Mouse (Mus musculus) brain, embryonic 14.5 days (tissue): Measurements from ENCODE around the gene Olfr1023. TPM values are rescaled to one million over a fixed set of nuclear protein-coding genes. Genes with fewer than 3 reads are reported as not detected.

ENCODE experiments used
- DNase-seq: peaks from one replicate; pipeline ENCODE4 v3.0.0-alpha.2; 2011; ENCODE audit warnings: low read depth
- CTCF ChIP-seq: fragments of 200-500 bp; IDR thresholded peaks from 2 replicates; pipeline ENCODE4 v1.5.1; 2012; ENCODE audit warnings: inconsistent platforms, mild to moderate bottlenecking, moderate library complexity, borderline replicate concordance; ENCODE audit not compliant: insufficient read depth, insufficient read length; ENCODE audit errors: extremely low read depth
- POLR2A ChIP-seq: fragments of 200-500 bp; IDR thresholded peaks from 2 replicates; pipeline ENCODE4 v1.6.1; 2012; ENCODE audit warnings: mild to moderate bottlenecking, inconsistent platforms, borderline replicate concordance; ENCODE audit not compliant: poor library complexity, insufficient read depth, insufficient read length, severe bottlenecking; ENCODE audit errors: extremely low read depth
- polyA plus RNA-seq: library from polyadenylated mRNA; depleted of rRNA; stranded (reverse); fragments of >200 nt; gene quantifications from 2 replicates; pipeline ENCODE4 v1.2.3, GENCODE M21; 2012; rRNA removed

Olfr1023 gene
- not detected in 2 replicates for polyA plus RNA-seq

DNA sequence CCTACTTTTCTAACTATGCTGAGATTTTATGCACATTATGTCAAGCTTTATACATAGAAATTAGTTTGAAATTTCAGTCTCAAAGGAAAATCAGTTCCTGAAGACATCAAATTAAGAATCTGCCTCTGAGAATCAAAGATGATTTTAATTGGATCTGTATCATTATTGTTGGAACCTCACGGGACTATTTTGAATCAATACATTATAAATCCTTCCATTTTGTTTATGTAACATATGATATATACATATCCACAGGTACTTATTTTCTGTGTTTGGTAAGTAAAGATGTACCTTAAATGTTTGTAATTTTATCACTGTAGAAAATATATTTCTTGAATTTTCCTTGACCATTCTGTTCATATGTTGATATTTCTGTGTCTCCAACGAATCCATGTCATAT lies at the start of gene Olfr1023:
Gene Olfr1023 (plus strand): TSS at position 301 of the 400 bp plus-strand sequence.
- no peak for TF ChIP-seq POLR2A
- no peak for TF ChIP-seq CTCF
- no peak for DNase-seq

GRCm38 (mm10) chr2:85845383-85845782 lies 40.1 kb upstream of the Olfr1023 start, which contains the start of gene Olfr1019:
Olfr1019 (minus strand) TSS chr2:85845483.
- TF ChIP-seq CTCF: no peak
- no peak for TF ChIP-seq POLR2A
- no peak for DNase-seq

GRCm38 (mm10) chr2:85846730-85847129 lies 38.7 kb upstream of the Olfr1023 start, which contains the start of gene Olfr1020:
Olfr1020 (plus strand) TSS chr2:85847030.
- no peak for DNase-seq
- TF ChIP-seq POLR2A (no peak), CTCF (no peak)

- no peak for TF ChIP-seq POLR2A
- TF ChIP-seq CTCF: no peak
- DNase-seq: no peak
Measured at GRCm38 (mm10) chr2:85868294-85868693, 17.1 kb upstream of the Olfr1023 start, which contains the start of gene Olfr1022. Olfr1022 (plus strand) TSS chr2:85868594.

- DNase-seq: no peak
- TF ChIP-seq CTCF (no peak), POLR2A (no peak)
Measured at GRCm38 (mm10) chr2:85904952-85905351, 19.5 kb downstream of the Olfr1023 start, which contains the start of gene Olfr1024. Olfr1024 (minus strand) TSS chr2:85905052.

DNA sequence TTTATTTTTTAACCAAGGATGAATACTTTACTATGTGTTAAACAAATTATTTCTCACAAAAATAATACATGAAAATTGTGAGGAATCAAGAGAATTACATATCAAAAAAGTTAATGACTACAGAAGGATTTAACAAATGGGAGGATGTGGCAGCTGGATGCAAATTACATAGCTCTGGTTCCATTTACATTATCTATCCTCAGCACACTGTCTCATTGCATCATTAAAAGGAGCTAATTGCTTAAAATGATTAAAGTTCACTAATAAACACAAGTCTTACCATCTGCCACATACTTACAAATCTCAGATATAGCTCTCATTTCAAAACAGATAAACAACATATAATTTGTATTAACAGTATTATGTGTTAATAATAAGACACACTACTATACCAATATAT lies 27.8 kb downstream of the Olfr1023 start:
- TF ChIP-seq POLR2A (no peak), CTCF (no peak)
- DNase-seq: peak; percentile 34

DNA sequence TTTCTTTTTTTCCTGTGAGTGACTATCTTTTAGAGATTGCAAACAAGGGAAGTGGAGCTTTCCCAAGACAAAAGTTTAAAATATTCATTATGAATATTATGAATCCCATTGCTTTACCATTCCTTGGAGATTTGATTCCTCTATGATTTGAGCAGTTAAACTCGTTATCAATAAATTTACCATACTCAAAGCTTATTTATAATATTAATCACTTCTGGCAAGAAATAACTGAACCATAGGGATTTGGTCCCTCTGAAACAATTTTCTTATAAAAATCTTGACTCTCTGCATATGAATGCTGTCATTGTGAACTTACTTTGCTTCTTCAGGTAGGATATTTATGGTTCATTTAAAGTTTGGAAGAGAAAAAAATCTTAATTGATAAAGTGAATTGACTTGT lies 29.5 kb downstream of the Olfr1023 start, which contains the start of gene Olfr1025-ps1:
Gene Olfr1025-ps1 (plus strand): TSS at position 301 of the 400 bp plus-strand sequence.
- no peak for DNase-seq
- TF ChIP-seq POLR2A (no peak), CTCF (no peak)

GRCm38 (mm10) chr2:85921258-85921657 lies 35.8 kb downstream of the Olfr1023 start, which contains the start of gene Olfr1026:
Olfr1026 (plus strand) TSS chr2:85921558.
- DNase-seq: no peak
- TF ChIP-seq POLR2A: no peak
- no peak for TF ChIP-seq CTCF

Other genes with a start within 250 kb of the Olfr1023 start
- not detected in 2 replicates for gene Olfr1002, start 234.9 kb upstream of the Olfr1023 start, polyA plus RNA-seq
- gene Olfr154, start 221.2 kb upstream of the Olfr1023 start, polyA plus RNA-seq: not detected in 2 replicates
- gene Olfr1006, start 206.9 kb upstream of the Olfr1023 start, polyA plus RNA-seq: not detected in 2 replicates
- not detected in 2 replicates for gene Olfr1008, start 196.2 kb upstream of the Olfr1023 start, polyA plus RNA-seq
- not detected in 2 replicates for gene Olfr1009, start 170.2 kb upstream of the Olfr1023 start, polyA plus RNA-seq
- gene Olfr1012, start 122.9 kb upstream of the Olfr1023 start, polyA plus RNA-seq: not detected in 2 replicates
- not detected in 2 replicates for gene Olfr1013, start 118.5 kb upstream of the Olfr1023 start, polyA plus RNA-seq
- gene Olfr1014, start 112.9 kb upstream of the Olfr1023 start, polyA plus RNA-seq: not detected in 2 replicates
- not detected in 2 replicates for gene Olfr1015, start 103.6 kb upstream of the Olfr1023 start, polyA plus RNA-seq
- not detected in 2 replicates for gene Olfr1016, start 83.1 kb upstream of the Olfr1023 start, polyA plus RNA-seq
- not detected in 2 replicates for gene Olfr1018, start 67.2 kb upstream of the Olfr1023 start, polyA plus RNA-seq
- gene Olfr1019, start 40.2 kb upstream of the Olfr1023 start, polyA plus RNA-seq: 0.08 TPM in 1 of 2 replicates, not detected in the other
- gene Olfr1020, start 38.6 kb upstream of the Olfr1023 start, polyA plus RNA-seq: not detected in 2 replicates
- gene Olfr1022, start 17.0 kb upstream of the Olfr1023 start, polyA plus RNA-seq: not detected in 2 replicates
- gene Olfr1024, start 19.4 kb downstream of the Olfr1023 start, polyA plus RNA-seq: not detected in 2 replicates
- gene Olfr1025-ps1, start 29.6 kb downstream of the Olfr1023 start, polyA plus RNA-seq: not detected in 2 replicates
- gene Olfr1026, start 35.9 kb downstream of the Olfr1023 start, polyA plus RNA-seq: not detected in 2 replicates
- not detected in 2 replicates for gene Olfr1028, start 64.8 kb downstream of the Olfr1023 start, polyA plus RNA-seq
- gene Olfr1029, start 88.3 kb downstream of the Olfr1023 start, polyA plus RNA-seq: not detected in 2 replicates
- gene Olfr1030, start 93.6 kb downstream of the Olfr1023 start, polyA plus RNA-seq: not detected in 2 replicates
- gene Olfr1031, start 104.7 kb downstream of the Olfr1023 start, polyA plus RNA-seq: not detected in 2 replicates
- not detected in 2 replicates for gene Olfr1032, start 119.9 kb downstream of the Olfr1023 start, polyA plus RNA-seq
- gene Olfr1033, start 135.0 kb downstream of the Olfr1023 start, polyA plus RNA-seq: 0.04 and 0.06 TPM in 2 replicates
- gene Olfr1034, start 160.2 kb downstream of the Olfr1023 start, polyA plus RNA-seq: not detected in 2 replicates
- not detected in 2 replicates for gene Olfr1036, start 188.4 kb downstream of the Olfr1023 start, polyA plus RNA-seq
- not detected in 2 replicates for gene Olfr1037, start 201.7 kb downstream of the Olfr1023 start, polyA plus RNA-seq